Mouse (Mus musculus): Measurements from ENCODE around the gene Atxn7l1. TPM values are rescaled to one million over a fixed set of nuclear protein-coding genes. Genes with fewer than 3 reads are reported as not detected.

Gene Atxn7l1
- polyA plus RNA-seq, 1 experiment = 12.4 TPM

DNA sequence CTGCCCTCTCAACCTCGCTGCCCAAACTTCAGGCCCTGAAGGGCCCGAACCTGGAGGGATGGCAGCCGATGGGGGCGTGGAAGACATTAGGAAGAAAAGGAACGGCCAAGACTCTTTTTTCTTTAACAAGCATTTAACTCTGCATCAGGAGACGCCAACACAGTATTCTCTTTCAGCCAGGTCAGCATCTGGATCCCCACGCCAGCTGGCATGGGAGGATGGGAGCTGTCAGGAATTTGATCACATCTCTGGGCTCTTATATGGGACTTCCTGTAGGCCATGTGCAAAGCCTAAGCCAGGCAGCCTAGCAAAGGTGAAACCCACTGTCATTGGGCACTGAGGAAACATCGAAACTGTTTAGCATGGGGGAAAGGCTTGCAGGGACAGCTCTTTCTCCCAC is 217.0 kb downstream of the Atxn7l1 start:
- Histone ChIP-seq H3K36me3 (ENCODE audit: control insufficient read depth, insufficient read depth) (peaks cover 4% of the 10 kb centered on the region), H3ac (ENCODE audit: control insufficient read depth, insufficient read length) (no peak overlapping the region), H3K4me3 (no peak overlapping the region), H3K27me3 (ENCODE audit: control insufficient read depth, insufficient read depth, insufficient read length) (no peaks in the 10 kb centered on the region), H3K4me2 (ENCODE audit: low read depth) (no peak overlapping the region), H3K79me2 (ENCODE audit: control insufficient read depth, insufficient read depth) (no peaks in the 10 kb centered on the region)
- TF ChIP-seq MYOD1 (IDR thresholded peaks at IDR 0.05; ENCODE audit: control insufficient read depth in 1 of 3, insufficient read length in 2 of 3, low read depth in 2 of 3) (no peak), MAX (IDR thresholded peaks at IDR 0.05; ENCODE audit: low read depth) (no peak), MYOG (IDR thresholded peaks at IDR 0.05; ENCODE audit: control insufficient read depth in 1 of 3, insufficient read depth in 1 of 3, insufficient read length in 2 of 3, low read depth in 2 of 3) (no peak)

GRCm38 (mm10) chr12:33365133-33365532 is 217.6 kb downstream of the Atxn7l1 start:
- Histone ChIP-seq H3K27me3 (ENCODE audit: control insufficient read depth, insufficient read depth, insufficient read length) (no peaks in the 10 kb centered on the region), H3K79me2 (ENCODE audit: control insufficient read depth, insufficient read depth) (no peaks in the 10 kb centered on the region), H3K4me2 (ENCODE audit: low read depth) (no peak overlapping the region), H3ac (ENCODE audit: control insufficient read depth, insufficient read length) (no peak overlapping the region), H3K4me3 (no peak overlapping the region), H3K36me3 (ENCODE audit: control insufficient read depth, insufficient read depth) (peaks cover 4% of the 10 kb centered on the region)
- TF ChIP-seq POLR2A (IDR thresholded peaks at IDR 0.05; ENCODE audit: insufficient read length, low read depth) (no peak), TCF3 (IDR thresholded peaks at IDR 0.05; ENCODE audit: insufficient read length, low read depth) (no peak), CEBPB (IDR thresholded peaks at IDR 0.05; ENCODE audit: insufficient read depth, poor library complexity, severe bottlenecking) (no peak), REST (IDR thresholded peaks at IDR 0.05; ENCODE audit: insufficient read depth, insufficient read length) (no peak), TCF12 (IDR thresholded peaks at IDR 0.05; ENCODE audit: insufficient read depth, poor library complexity, severe bottlenecking) (no peak), MYOG (IDR thresholded peaks at IDR 0.05; ENCODE audit: control insufficient read depth in 1 of 3, insufficient read depth in 1 of 3, insufficient read length in 2 of 3, low read depth in 2 of 3) (no peak), USF1 (IDR thresholded peaks at IDR 0.05; ENCODE audit: low read depth) (no peak), POLR2AphosphoS2 (IDR thresholded peaks at IDR 0.05; ENCODE audit: insufficient read length, low read depth) (no peak), SRF (IDR thresholded peaks at IDR 0.05; ENCODE audit: control insufficient read depth, insufficient read length, low read depth) (no peak), E2F4 (IDR thresholded peaks at IDR 0.05; ENCODE audit: insufficient read depth) (no peak), MAX (IDR thresholded peaks at IDR 0.05; ENCODE audit: low read depth) (no peak), MYOD1 (IDR thresholded peaks at IDR 0.05; ENCODE audit: control insufficient read depth in 1 of 3, insufficient read length in 2 of 3, low read depth in 2 of 3) (no peak)

DNA sequence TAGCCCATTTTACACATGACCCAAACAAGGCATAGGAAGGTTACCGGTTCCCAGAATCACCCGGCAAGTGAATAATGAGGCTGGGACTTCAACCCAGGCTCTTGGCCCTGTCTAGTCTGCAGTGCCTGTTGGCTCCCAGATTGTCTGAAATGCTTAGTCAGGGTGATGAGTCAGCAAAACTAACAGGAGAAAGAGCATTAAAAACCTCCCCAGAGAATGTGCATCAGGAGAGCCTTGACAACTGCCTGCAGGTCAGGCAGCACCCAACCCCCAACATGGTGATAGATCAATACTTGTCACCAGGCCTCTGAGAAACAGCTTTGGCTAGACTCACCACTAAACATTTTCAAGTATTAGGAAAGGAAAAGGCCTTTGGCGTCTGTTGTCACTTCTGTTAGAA is 222.1 kb downstream of the Atxn7l1 start:
- no peak overlapping the region for H3ac ChIP-seq (ENCODE audit: control insufficient read depth, insufficient read length)

DNA sequence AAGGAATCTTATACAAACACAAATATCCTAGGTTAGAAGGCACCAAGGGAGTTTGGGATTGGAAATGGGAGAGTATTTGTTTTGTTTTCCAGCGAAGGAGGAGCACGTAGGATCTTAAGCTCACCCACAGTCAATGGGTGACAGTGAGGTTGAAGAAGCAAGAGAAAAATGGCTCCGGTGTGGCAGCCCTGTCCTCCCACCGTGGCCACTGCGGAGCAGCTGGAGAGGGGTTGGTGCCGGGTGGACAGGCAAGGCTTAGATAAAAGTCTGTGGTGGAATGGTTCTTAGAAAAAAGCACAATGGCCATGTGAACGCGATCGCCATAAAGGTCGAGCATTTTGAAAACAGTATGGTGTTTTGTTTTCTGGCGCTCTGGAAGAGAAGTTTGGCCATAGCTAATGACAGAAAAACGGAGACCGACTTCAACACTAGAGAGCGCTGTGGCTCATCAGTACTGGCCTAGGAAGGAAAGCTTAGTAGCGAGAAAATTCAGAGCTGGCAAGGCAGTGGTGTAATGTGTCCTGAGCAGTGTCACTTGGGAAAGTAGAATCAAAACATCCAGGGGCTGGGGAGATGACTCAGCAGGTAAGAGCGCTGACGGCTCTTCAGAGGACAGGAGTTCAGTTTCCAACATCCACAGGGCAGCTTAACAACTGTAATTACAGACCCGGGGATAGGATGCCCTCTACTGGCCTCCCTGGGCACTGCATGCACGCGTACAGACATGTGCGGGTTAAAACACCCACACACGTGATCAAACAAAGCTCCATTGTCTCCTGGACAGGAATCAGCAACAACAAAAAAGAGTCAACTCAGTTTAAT is 232.3 kb downstream of the Atxn7l1 start:
- Histone ChIP-seq H3K27me3 (ENCODE audit: control insufficient read depth, insufficient read depth, insufficient read length) (peaks cover 8% of the 10 kb centered on the region), H3K4me2 (ENCODE audit: low read depth) (peak overlapping the region; percentile 53), H3K4me3 (no peak overlapping the region)

More for the DNA sequence above, 222.1 kb downstream of the Atxn7l1 start:
- H3K36me3 ChIP-seq (ENCODE audit: control insufficient read depth, insufficient read depth) = no peaks in the 10 kb centered on the region
- H3K79me2 ChIP-seq (ENCODE audit: control insufficient read depth, insufficient read depth) = no peaks in the 10 kb centered on the region
- TF ChIP-seq TCF3 (IDR thresholded peaks at IDR 0.05; ENCODE audit: insufficient read length, low read depth) (no peak), MYOG (IDR thresholded peaks at IDR 0.05; ENCODE audit: control insufficient read depth in 1 of 3, insufficient read depth in 1 of 3, insufficient read length in 2 of 3, low read depth in 2 of 3) (no peak), MAX (IDR thresholded peaks at IDR 0.05; ENCODE audit: low read depth) (no peak), POLR2A (IDR thresholded peaks at IDR 0.05; ENCODE audit: insufficient read length, low read depth) (no peak), USF1 (IDR thresholded peaks at IDR 0.05; ENCODE audit: low read depth) (no peak), POLR2AphosphoS2 (IDR thresholded peaks at IDR 0.05; ENCODE audit: insufficient read length, low read depth) (no peak), E2F4 (IDR thresholded peaks at IDR 0.05; ENCODE audit: insufficient read depth) (no peak), REST (IDR thresholded peaks at IDR 0.05; ENCODE audit: insufficient read depth, insufficient read length) (no peak), MYOD1 (IDR thresholded peaks at IDR 0.05; ENCODE audit: control insufficient read depth in 1 of 3, insufficient read length in 2 of 3, low read depth in 2 of 3) (no peak), TCF12 (IDR thresholded peaks at IDR 0.05; ENCODE audit: insufficient read depth, poor library complexity, severe bottlenecking) (no peak), SRF (IDR thresholded peaks at IDR 0.05; ENCODE audit: control insufficient read depth, insufficient read length, low read depth) (no peak), CEBPB (IDR thresholded peaks at IDR 0.05; ENCODE audit: insufficient read depth, poor library complexity, severe bottlenecking) (no peak)
- no peak overlapping the region for H3K4me2 ChIP-seq (ENCODE audit: low read depth)
- no peak overlapping the region for H3K4me3 ChIP-seq
- no peaks in the 10 kb centered on the region for H3K27me3 ChIP-seq (ENCODE audit: control insufficient read depth, insufficient read depth, insufficient read length)

More for the DNA sequence above, 232.3 kb downstream of the Atxn7l1 start:
- no peak overlapping the region for H3ac ChIP-seq (ENCODE audit: control insufficient read depth, insufficient read length)
- no peak for TF ChIP-seq POLR2A (IDR thresholded peaks at IDR 0.05; ENCODE audit: insufficient read length, low read depth)
- TF ChIP-seq MYOD1 (IDR thresholded peaks at IDR 0.05; ENCODE audit: control insufficient read depth in 1 of 3, insufficient read length in 2 of 3, low read depth in 2 of 3) = no peak
- TF ChIP-seq MAX (IDR thresholded peaks at IDR 0.05; ENCODE audit: low read depth) = peak; percentile 88
- no peak for TF ChIP-seq TCF12 (IDR thresholded peaks at IDR 0.05; ENCODE audit: insufficient read depth, poor library complexity, severe bottlenecking)
- TF ChIP-seq REST (IDR thresholded peaks at IDR 0.05; ENCODE audit: insufficient read depth, insufficient read length) = no peak
- TF ChIP-seq MYOG (IDR thresholded peaks at IDR 0.05; ENCODE audit: control insufficient read depth in 1 of 3, insufficient read depth in 1 of 3, insufficient read length in 2 of 3, low read depth in 2 of 3) = no peak
- TF ChIP-seq USF1 (IDR thresholded peaks at IDR 0.05; ENCODE audit: low read depth) = peak; percentile 88
- TF ChIP-seq CEBPB (IDR thresholded peaks at IDR 0.05; ENCODE audit: insufficient read depth, poor library complexity, severe bottlenecking) = no peak
- no peak for TF ChIP-seq E2F4 (IDR thresholded peaks at IDR 0.05; ENCODE audit: insufficient read depth)
- no peak for TF ChIP-seq TCF3 (IDR thresholded peaks at IDR 0.05; ENCODE audit: insufficient read length, low read depth)
- TF ChIP-seq POLR2AphosphoS2 (IDR thresholded peaks at IDR 0.05; ENCODE audit: insufficient read length, low read depth) = no peak
- no peak for TF ChIP-seq SRF (IDR thresholded peaks at IDR 0.05; ENCODE audit: control insufficient read depth, insufficient read length, low read depth)
- no peaks in the 10 kb centered on the region for H3K79me2 ChIP-seq (ENCODE audit: control insufficient read depth, insufficient read depth)
- H3K36me3 ChIP-seq (ENCODE audit: control insufficient read depth, insufficient read depth) = no peaks in the 10 kb centered on the region

Measured in myocyte (in vitro differentiated cells).